Mouse (Mus musculus) MEL (cell line): ENCODE data around the gene Sbf1. TPM values are rescaled to one million over a fixed set of nuclear protein-coding genes. Genes with fewer than 3 reads are reported as not detected.

Experiments used
- DNase-seq: peaks from one replicate; pipeline ENCODE4 v3.0.0; 2011; ENCODE audit warnings: low read depth, low spot score
- H3K27ac ChIP-seq: 2 replicates; pipeline ENCODE4 v1.5.1; 2012; ENCODE audit warnings: low read depth, mild to moderate bottlenecking, control low read depth, low read length, moderate library complexity; ENCODE audit not compliant: control insufficient read depth
- H3K27me3 ChIP-seq, 2 experiments: fragments of 150-350 bp in 1 of 2; sonication (generic) in 1 of 2; 2 replicates each; pipeline ENCODE4 v1.6.1; 2012; ENCODE audit warnings: low read length in 2 of 2, mild to moderate bottlenecking in 2 of 2, improper control_type of control experiment in 1 of 2, moderate library complexity in 1 of 2; ENCODE audit not compliant: insufficient read depth in 2 of 2, control insufficient read depth in 1 of 2
- H3K36me3 ChIP-seq, 2 experiments: 2 replicates each; pipeline ENCODE4 v1.6.1; 2012 to 2014; ENCODE audit warnings: low read length in 2 of 2, improper control_type of control experiment in 1 of 2, inconsistent platforms in 1 of 2, mild to moderate bottlenecking in 1 of 2; ENCODE audit not compliant: insufficient read depth in 2 of 2, control insufficient read depth in 1 of 2
- H3K4me1 ChIP-seq, 2 experiments: fragments of 150-350 bp in 1 of 2; sonication (generic) in 1 of 2; 2 replicates each; pipeline ENCODE4 v1.6.1; 2012; ENCODE audit warnings: low read length in 2 of 2, improper control_type of control experiment in 1 of 2, mild to moderate bottlenecking in 1 of 2; ENCODE audit not compliant: insufficient read depth in 2 of 2, control insufficient read depth in 1 of 2
- H3K4me3 ChIP-seq, 2 experiments: fragments of 150-350 bp in 1 of 2; sonication (generic) in 1 of 2; 2 replicates each; pipeline ENCODE4 v1.5.1; 2012; ENCODE audit warnings: low read depth in 2 of 2, low read length in 2 of 2, mild to moderate bottlenecking in 2 of 2, moderate library complexity in 2 of 2, control low read depth in 1 of 2, improper control_type of control experiment in 1 of 2; ENCODE audit not compliant: control insufficient read depth in 1 of 2, insufficient read depth in 1 of 2
- H3K79me2 ChIP-seq: 2 replicates; pipeline ENCODE4 v1.6.1; 2012; ENCODE audit warnings: mild to moderate bottlenecking, low read length, moderate library complexity; ENCODE audit not compliant: control insufficient read depth, poor library complexity, insufficient read depth
- H3K9ac ChIP-seq: 2 replicates; pipeline ENCODE4 v1.6.1; 2012; ENCODE audit warnings: low read depth, mild to moderate bottlenecking, control low read depth, low read length, moderate library complexity; ENCODE audit not compliant: control insufficient read depth, poor library complexity, severe bottlenecking
- H3K9me3 ChIP-seq: fragments of 150-350 bp; sonication (generic); replicated peaks from 2 replicates; pipeline ENCODE4 v1.6.1; 2012; ENCODE audit warnings: mild to moderate bottlenecking, low read length, improper control_type of control experiment, moderate library complexity; ENCODE audit not compliant: insufficient read depth
- BHLHE40 ChIP-seq: IDR thresholded peaks from 2 replicates; pipeline ENCODE4 v1.6.1; 2012; ENCODE audit warnings: low read depth, mild to moderate bottlenecking, inconsistent platforms, low read length, improper control_type of control experiment, borderline replicate concordance
- CHD1 ChIP-seq: IDR thresholded peaks from 2 replicates; pipeline ENCODE4 v1.6.1; 2012; ENCODE audit warnings: low read depth, mild to moderate bottlenecking, inconsistent platforms, low read length, improper control_type of control experiment
- CHD2 ChIP-seq: IDR thresholded peaks from 2 replicates; pipeline ENCODE4 v1.6.1; 2011; ENCODE audit warnings: low read length, improper control_type of control experiment
- E2F4 ChIP-seq: IDR thresholded peaks from 2 replicates; pipeline ENCODE4 v1.6.1; 2011; ENCODE audit warnings: low read depth, low read length, improper control_type of control experiment, borderline replicate concordance
- ELF1 ChIP-seq: IDR thresholded peaks from 2 replicates; pipeline ENCODE4 v1.6.1; 2014; ENCODE audit warnings: low read depth, mild to moderate bottlenecking, inconsistent platforms, low read length, improper control_type of control experiment, moderate library complexity
- EP300 ChIP-seq, 2 experiments: IDR thresholded peaks; 2 replicates each; pipeline ENCODE4 v1.6.1; 2011; ENCODE audit warnings: improper control_type of control experiment in 2 of 2, low read length in 2 of 2, low read depth in 1 of 2, mild to moderate bottlenecking in 1 of 2
- ETS1 ChIP-seq: IDR thresholded peaks from 2 replicates; pipeline ENCODE4 v1.6.1; 2012; ENCODE audit warnings: low read depth, mild to moderate bottlenecking, inconsistent platforms, low read length, improper control_type of control experiment, moderate library complexity
- HCFC1 ChIP-seq: IDR thresholded peaks from 2 replicates; pipeline ENCODE4 v1.6.1; 2012; ENCODE audit warnings: low read depth, mild to moderate bottlenecking, inconsistent platforms, low read length, improper control_type of control experiment, moderate library complexity
- MAFK ChIP-seq: IDR thresholded peaks from 2 replicates; pipeline ENCODE4 v1.6.1; 2011; ENCODE audit warnings: low read depth, mild to moderate bottlenecking, low read length, improper control_type of control experiment, borderline replicate concordance
- MAX ChIP-seq: IDR thresholded peaks from 2 replicates; pipeline ENCODE4 v1.6.1; 2011; ENCODE audit warnings: low read length, improper control_type of control experiment
- MYB ChIP-seq: IDR thresholded peaks from 2 replicates; pipeline ENCODE4 v1.6.1; 2011; ENCODE audit warnings: mild to moderate bottlenecking, low read depth, low read length, improper control_type of control experiment
- NELFE ChIP-seq: IDR thresholded peaks from 2 replicates; pipeline ENCODE4 v1.6.1; 2011; ENCODE audit warnings: low read depth, low read length, improper control_type of control experiment
- NRF1 ChIP-seq: IDR thresholded peaks from 2 replicates; pipeline ENCODE4 v1.6.1; 2014; ENCODE audit warnings: low read depth, mild to moderate bottlenecking, inconsistent platforms, low read length, improper control_type of control experiment, moderate library complexity; ENCODE audit not compliant: poor library complexity, insufficient read depth, severe bottlenecking
- POLR2A ChIP-seq, 2 experiments: IDR thresholded peaks; 2 replicates each; pipeline ENCODE4 v1.6.1; 2011 to 2012; ENCODE audit warnings: low read length in 2 of 2, mild to moderate bottlenecking in 2 of 2, control low read depth in 1 of 2, improper control_type of control experiment in 1 of 2, low read depth in 1 of 2, moderate library complexity in 1 of 2; ENCODE audit not compliant: control insufficient read depth in 1 of 2, insufficient read depth in 1 of 2, poor library complexity in 1 of 2
- POLR2AphosphoS2 ChIP-seq: IDR thresholded peaks from 2 replicates; pipeline ENCODE4 v1.6.1; 2011; ENCODE audit warnings: low read length, improper control_type of control experiment
- POLR2AphosphoS5 ChIP-seq: IDR thresholded peaks from 2 replicates; pipeline ENCODE4 v1.6.1; 2012; ENCODE audit warnings: low read depth, borderline replicate concordance, mild to moderate bottlenecking, inconsistent platforms, low read length, moderate library complexity, mixed read lengths
- RAD21 ChIP-seq: IDR thresholded peaks from 2 replicates; pipeline ENCODE4 v1.6.1; 2011; ENCODE audit warnings: mild to moderate bottlenecking, low read depth, low read length, improper control_type of control experiment
- RCOR1 ChIP-seq: IDR thresholded peaks from 2 replicates; pipeline ENCODE4 v1.6.1; 2012; ENCODE audit warnings: low read depth, mild to moderate bottlenecking, inconsistent platforms, low read length, improper control_type of control experiment
- SIN3A ChIP-seq: IDR thresholded peaks from 2 replicates; pipeline ENCODE4 v1.6.1; 2012; ENCODE audit warnings: low read length, improper control_type of control experiment, inconsistent platforms
- TCF12 ChIP-seq: IDR thresholded peaks from 2 replicates; pipeline ENCODE4 v1.6.1; 2014; ENCODE audit warnings: low read depth, mild to moderate bottlenecking, inconsistent platforms, low read length, improper control_type of control experiment, moderate library complexity
- USF2 ChIP-seq, 2 experiments: IDR thresholded peaks; 2 replicates each; pipeline ENCODE4 v1.6.1; 2011 to 2012; ENCODE audit warnings: improper control_type of control experiment in 2 of 2, low read length in 2 of 2, borderline replicate concordance in 1 of 2, inconsistent platforms in 1 of 2, low read depth in 1 of 2, mild to moderate bottlenecking in 1 of 2; ENCODE audit not compliant: insufficient read depth in 1 of 2
- ZC3H11A ChIP-seq: IDR thresholded peaks from 2 replicates; pipeline ENCODE4 v1.6.1; 2012; ENCODE audit warnings: low read depth, mild to moderate bottlenecking, inconsistent platforms, low read length, improper control_type of control experiment
- ZKSCAN1 ChIP-seq: IDR thresholded peaks from 2 replicates; pipeline ENCODE4 v1.6.1; 2012; ENCODE audit warnings: low read depth, mild to moderate bottlenecking, inconsistent platforms, low read length, improper control_type of control experiment, moderate library complexity
- ZNF384 ChIP-seq: IDR thresholded peaks from 2 replicates; pipeline ENCODE4 v1.6.1; 2012; ENCODE audit warnings: low read depth, mild to moderate bottlenecking, inconsistent platforms, low read length, improper control_type of control experiment
- polyA plus RNA-seq, 2 experiments: library from polyadenylated mRNA; stranded (reverse) in 1 of 2; unstranded in 1 of 2; fragments of >175 nt in 1 of 2; fragments of >200 nt in 1 of 2; gene quantifications; 2 replicates each; pipeline versions ENCODE4 v1.2.1 to v1.2.4; 2012; ENCODE audit warnings: low replicate concordance in 2 of 2, low read depth in 1 of 2; ENCODE audit not compliant: insufficient read length in 2 of 2, insufficient read depth in 1 of 2, missing spikeins in 1 of 2
- total RNA-seq: library from RNA; depleted of rRNA; stranded (reverse); fragments of 300-350 nt; gene quantifications from 2 replicates; pipeline ENCODE4 v1.2.3, GENCODE M21; 2012

The Sbf1 gene
- total and polyA plus RNA-seq, 3 experiments: 80.4 to 147 TPM; not detected in 1

DNA sequence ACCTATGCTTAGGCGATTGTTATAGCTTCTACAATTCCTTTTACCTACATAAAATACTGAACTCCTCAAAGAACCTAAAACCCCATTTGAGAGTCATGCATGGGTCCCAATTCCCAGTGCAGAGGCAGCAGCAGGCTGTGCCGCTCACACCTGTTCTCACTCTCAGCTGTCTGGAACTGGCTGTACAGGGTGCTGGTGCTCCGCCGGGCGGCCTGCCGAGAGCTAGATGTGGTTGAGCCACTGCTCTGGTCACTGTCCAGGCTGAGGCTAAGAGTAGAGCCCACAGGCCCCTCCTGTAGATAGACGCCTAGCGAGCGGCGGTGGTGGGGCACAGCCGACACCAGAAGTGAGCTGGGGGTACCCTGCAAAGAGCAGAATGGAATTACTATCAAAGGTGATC lies 25.7 kb downstream of the Sbf1 start:
- Histone ChIP-seq H3K79me2 (no peaks in the 10 kb centered on the region), H3K27me3 (no peaks in the 10 kb centered on the region), H3K4me1 (peaks cover 12 to 14% of the 10 kb centered on the region in 2 experiments), H3K36me3 (peaks cover 19 to 23% of the 10 kb centered on the region in 2 experiments), H3K9me3 (no peaks in the 10 kb centered on the region), H3K4me3 (no peak overlapping the region), H3K27ac (no peak overlapping the region), H3K9ac (no peak overlapping the region)
- no peak for TF ChIP-seq E2F4
- no peak for TF ChIP-seq RAD21
- TF ChIP-seq HCFC1: no peak
- TF ChIP-seq ZNF384: no peak
- TF ChIP-seq CHD1: no peak
- no peak for TF ChIP-seq ETS1
- TF ChIP-seq ELF1: no peak
- TF ChIP-seq, all 39 proteins: peak for 0
- no peak for DNase-seq

DNA sequence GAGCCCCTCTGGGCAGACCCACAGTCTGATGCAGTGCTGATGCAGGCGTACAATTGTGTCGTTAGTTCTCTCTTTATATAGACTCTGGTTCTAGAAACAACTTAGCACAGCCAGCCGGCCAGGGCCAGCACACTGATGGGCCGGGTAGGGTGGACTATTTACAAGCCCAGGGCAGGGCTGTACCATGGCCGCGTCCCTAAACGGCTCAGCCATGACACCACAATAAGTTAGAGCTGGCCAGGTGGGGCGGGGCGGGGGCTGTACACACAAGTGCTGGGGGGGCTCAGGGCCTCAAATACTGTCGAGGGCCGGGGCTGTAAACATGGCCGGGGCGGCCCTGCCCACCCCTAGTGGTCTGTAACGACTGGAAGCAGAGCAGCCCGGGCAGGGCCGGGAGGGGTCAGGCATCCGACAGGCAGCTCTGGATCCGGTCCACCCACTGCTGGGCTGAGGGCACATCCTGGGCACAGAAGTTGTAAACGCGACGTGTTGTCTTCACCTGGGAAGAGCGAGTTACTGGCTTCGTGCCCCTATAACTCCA lies 26.8 kb downstream of the Sbf1 start:
- no peak overlapping the region for H3K4me3 ChIP-seq
- no peaks in the 10 kb centered on the region for H3K27me3 ChIP-seq
- no peak overlapping the region for H3K9ac ChIP-seq
- peaks cover 20 to 23% of the 10 kb centered on the region in 2 experiments for H3K36me3 ChIP-seq
- H3K79me2 ChIP-seq: no peaks in the 10 kb centered on the region
- H3K9me3 ChIP-seq: no peaks in the 10 kb centered on the region
- DNase-seq: no peak
- H3K27ac ChIP-seq: no peak overlapping the region
- TF ChIP-seq MYB: no peak
- no peak for TF ChIP-seq EP300 (IDR thresholded peaks at IDR 0.05; ENCODE audit: low read depth in 1 of 2, low read length in 2 of 2)
- no peak for TF ChIP-seq MAX
- TF ChIP-seq NELFE: no peak
- no peak for TF ChIP-seq ETS1
- no peak for TF ChIP-seq RCOR1
- no peak for TF ChIP-seq HCFC1
- no peak for TF ChIP-seq NRF1
- no peak for TF ChIP-seq CHD2
- TF ChIP-seq SIN3A: no peak
- TF ChIP-seq ZNF384: no peak
- TF ChIP-seq BHLHE40: no peak
- TF ChIP-seq ZKSCAN1: no peak
- no peak for TF ChIP-seq POLR2AphosphoS2
- no peak for TF ChIP-seq USF2 (IDR thresholded peaks at IDR 0.05; ENCODE audit: borderline replicate concordance in 1 of 2, insufficient read depth in 1 of 2, low read depth in 1 of 2, low read length in 2 of 2)
- no peak for TF ChIP-seq MAFK
- no peak for TF ChIP-seq TCF12
- no peak for TF ChIP-seq ZC3H11A
- TF ChIP-seq POLR2A (IDR thresholded peaks at IDR 0.05; ENCODE audit: control insufficient read depth in 1 of 2, insufficient read depth in 1 of 2, low read depth in 1 of 2, low read length in 2 of 2, poor library complexity in 1 of 2): no peak
- TF ChIP-seq POLR2AphosphoS5: no peak
- H3K4me1 ChIP-seq: peaks cover 12 to 14% of the 10 kb centered on the region in 2 experiments
